Mouse (Mus musculus): ENCODE data around the gene Irak2. TPM values are rescaled to one million over a fixed set of nuclear protein-coding genes. Genes with fewer than 3 reads are reported as not detected.

Gene Irak2
- polyA plus RNA-seq, 1 experiment from 2014 or later: 34.6 TPM

DNA sequence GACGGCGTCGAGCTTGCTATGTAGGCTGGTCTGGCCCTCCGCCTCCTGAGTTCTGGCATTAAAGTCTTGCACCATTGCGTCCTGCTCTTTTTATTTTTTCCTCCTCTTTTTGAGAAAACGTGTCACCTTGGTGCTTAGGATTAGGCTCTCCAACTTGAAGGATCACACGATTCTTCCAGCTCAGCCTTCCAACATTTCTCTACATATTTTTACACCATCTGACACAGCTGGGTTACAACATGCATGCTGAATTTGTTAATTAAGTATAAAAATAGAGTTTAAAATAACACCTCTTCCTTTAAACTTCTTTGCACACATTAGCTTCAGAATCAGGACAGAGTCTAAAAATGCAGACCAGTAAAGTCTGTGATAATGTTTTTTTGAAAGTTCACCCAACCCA, 29.0 kb upstream of the Irak2 start:
- ChIA-PET CTCF (interaction anchor here (1.0 to 1.3 kb wide), 3 partner anchors 9 to 86 kb away, joined by 3 to 4 read pairs (median 4); no protein-coding TSS in a partner anchor), POLR2A (no interaction called here)
- no peaks in the 10 kb centered on the region for H3K27me3 ChIP-seq
- DNase-seq (ENCODE audit: low read depth, low spot score) (no peak), ATAC-seq (no peak)
- in situ Hi-C loops (cut with MboI; ENCODE audit: low pct_unique_long_range_greater_than_20kb): no loop called here
- TF ChIP-seq CTCF (IDR thresholded peaks at IDR 0.05): no peak

DNA sequence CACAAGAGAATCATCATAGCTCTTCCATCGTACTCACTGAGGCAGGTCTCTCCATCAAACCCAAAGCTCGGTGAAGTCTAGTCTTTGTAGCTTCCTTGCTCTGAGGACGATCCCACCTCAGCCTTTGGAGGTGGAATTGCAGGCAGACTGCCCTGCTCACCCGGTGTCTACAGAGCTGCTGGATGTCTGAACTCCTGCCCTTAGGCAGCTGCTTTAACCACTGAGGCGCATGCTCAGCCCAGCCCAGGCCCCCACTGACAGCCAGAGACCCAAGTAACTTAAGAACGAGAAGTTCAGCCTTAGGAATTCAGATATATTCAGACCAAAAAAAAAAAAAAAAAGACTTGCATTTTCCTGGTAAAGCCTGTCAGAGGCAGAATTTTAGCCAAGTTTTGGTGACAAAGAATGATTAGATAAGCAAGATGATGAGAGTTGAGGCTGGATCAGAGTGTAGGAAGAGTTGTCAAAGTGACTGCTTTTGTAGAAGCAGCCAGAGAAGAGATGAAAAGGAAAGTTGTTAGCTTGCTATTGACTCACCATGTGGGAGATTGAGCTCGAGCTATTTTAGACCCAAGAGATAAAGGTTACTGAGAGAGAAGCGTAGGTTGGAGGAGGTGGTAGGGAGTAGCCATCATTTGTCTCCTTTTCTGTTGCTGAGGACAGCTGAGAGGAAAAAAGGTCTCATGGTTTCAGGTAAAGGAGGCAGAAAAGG, 25.9 kb upstream of the Irak2 start:
- no peak for TF ChIP-seq CTCF (IDR thresholded peaks at IDR 0.05)
- CTCF ChIA-PET: interaction anchor here (0.7 to 1.3 kb wide), 4 partner anchors 8 to 20 kb away, joined by 3 to 5 read pairs (median 3); partner anchors contain the start of gene Vhl
- DNase-seq (ENCODE audit: low read depth, low spot score): no peak
- POLR2A ChIA-PET: no interaction called here
- H3K27me3 ChIP-seq: no peaks in the 10 kb centered on the region
- in situ Hi-C loops (cut with MboI; ENCODE audit: low pct_unique_long_range_greater_than_20kb): no loop called here
- ATAC-seq: no peak

DNA sequence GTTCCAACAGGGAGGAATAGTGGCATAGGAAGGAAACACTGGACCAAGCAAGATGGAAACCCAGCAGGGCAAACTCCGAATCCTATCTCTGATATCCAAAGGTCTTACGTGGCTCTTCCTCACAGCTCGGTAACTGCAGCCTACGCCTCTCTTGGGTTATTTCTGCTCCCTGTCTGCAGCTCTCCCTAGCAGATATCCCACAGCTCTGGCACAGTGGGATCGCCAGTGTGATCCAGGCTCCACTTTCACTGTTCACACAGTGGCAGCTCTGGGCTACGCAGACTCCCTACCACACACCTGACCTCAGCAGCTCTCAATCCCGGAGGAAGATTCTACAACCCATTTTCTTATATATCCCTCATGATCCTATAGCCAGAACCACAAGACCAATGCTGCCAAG, 24.1 kb upstream of the Irak2 start:
- ChIA-PET CTCF (no interaction called here), POLR2A (no interaction called here)
- no peak for ATAC-seq
- DNase-seq (ENCODE audit: low read depth, low spot score): no peak
- no peak for TF ChIP-seq CTCF (IDR thresholded peaks at IDR 0.05)
- H3K27me3 ChIP-seq: no peaks in the 10 kb centered on the region
- in situ Hi-C loops (cut with MboI; ENCODE audit: low pct_unique_long_range_greater_than_20kb): no loop called here

DNA sequence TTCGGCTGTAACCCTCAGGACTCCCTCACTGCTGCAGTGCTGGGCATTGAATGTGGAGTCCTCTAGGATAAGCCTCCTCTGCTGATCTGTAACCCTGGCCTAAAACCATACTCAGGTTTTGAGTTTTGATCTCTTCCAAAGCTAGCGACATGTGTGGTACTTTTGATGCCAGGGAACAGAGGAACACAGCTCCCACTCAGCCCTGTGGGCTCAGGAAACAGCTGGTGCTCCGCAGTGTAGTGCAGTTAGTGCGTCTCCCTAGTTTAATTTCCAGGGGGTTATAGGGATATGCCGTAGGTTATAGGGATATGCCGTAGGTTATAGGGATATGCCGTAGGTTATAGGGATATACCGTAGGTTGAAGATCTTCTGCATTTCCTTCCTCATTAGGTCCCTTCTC, 23.3 kb upstream of the Irak2 start:
- ChIA-PET CTCF (interaction anchor here (1.0 kb wide), 1 partner anchor 25 kb away, joined by 3 read pairs; no protein-coding TSS in a partner anchor), POLR2A (no interaction called here)
- H3K27me3 ChIP-seq: no peaks in the 10 kb centered on the region
- no peak for DNase-seq (ENCODE audit: low read depth, low spot score)
- in situ Hi-C loops (cut with MboI; ENCODE audit: low pct_unique_long_range_greater_than_20kb): no loop called here
- TF ChIP-seq CTCF (IDR thresholded peaks at IDR 0.05): no peak
- ATAC-seq: no peak

DNA sequence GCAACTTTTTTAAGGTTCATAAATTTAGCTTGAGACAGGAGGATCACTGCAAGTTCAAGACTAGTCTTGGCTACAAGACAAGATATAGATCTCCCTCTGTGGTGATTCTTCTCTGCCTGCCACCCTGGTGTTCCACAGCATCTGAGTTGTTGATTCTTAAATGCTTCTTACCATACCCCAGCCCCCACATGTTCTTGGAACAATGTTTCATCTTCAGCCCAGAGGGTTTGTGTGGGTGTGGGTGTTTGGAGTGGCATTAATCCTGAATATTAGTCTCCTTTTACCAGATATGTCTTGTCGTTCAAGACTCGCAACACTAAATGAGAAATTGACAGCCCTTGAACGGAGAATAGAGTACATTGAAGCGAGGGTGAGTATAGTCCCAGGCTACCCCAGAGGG, 22.8 kb upstream of the Irak2 start:
- CTCF ChIA-PET: interaction anchor here (1.0 kb wide), 1 partner anchor 25 kb away, joined by 3 read pairs; no protein-coding TSS in a partner anchor
- no peaks in the 10 kb centered on the region for H3K27me3 ChIP-seq
- POLR2A ChIA-PET: no interaction called here
- DNase-seq (ENCODE audit: low read depth, low spot score) (no peak), ATAC-seq (no peak)
- no peak for TF ChIP-seq CTCF (IDR thresholded peaks at IDR 0.05)
- in situ Hi-C loops (cut with MboI; ENCODE audit: low pct_unique_long_range_greater_than_20kb): no loop called here

DNA sequence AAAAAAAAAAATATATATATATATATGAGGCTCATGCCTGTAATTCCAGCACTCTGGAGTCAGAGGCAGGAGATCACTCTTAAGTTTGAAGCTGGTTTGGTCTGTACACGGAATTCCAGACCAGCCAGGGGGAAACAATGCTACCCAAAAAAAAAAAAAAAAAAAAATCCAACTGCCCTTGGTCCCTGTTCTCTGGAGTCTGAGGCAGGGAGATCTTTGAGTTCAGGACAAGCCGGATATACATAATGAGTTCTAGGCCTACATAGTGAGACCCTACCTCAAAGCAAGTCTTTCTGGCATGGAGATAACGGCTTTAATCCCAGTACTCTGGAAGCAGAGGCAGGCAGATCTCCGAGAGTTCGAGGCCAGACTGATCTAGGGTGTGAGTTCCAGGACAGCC, 14.9 kb upstream of the Irak2 start:
- CTCF ChIA-PET: interaction anchor here (1.8 to 1.9 kb wide), 2 partner anchors 12 to 15 kb away, joined by 3 to 4 read pairs; partner anchors contain the start of gene Irak2
- POLR2A ChIA-PET: no interaction called here
- DNase-seq (ENCODE audit: low read depth, low spot score): no peak
- H3K27me3 ChIP-seq: no peaks in the 10 kb centered on the region
- no peak for TF ChIP-seq CTCF (IDR thresholded peaks at IDR 0.05)
- in situ Hi-C loops (cut with MboI; ENCODE audit: low pct_unique_long_range_greater_than_20kb): no loop called here
- ATAC-seq: no peak

DNA sequence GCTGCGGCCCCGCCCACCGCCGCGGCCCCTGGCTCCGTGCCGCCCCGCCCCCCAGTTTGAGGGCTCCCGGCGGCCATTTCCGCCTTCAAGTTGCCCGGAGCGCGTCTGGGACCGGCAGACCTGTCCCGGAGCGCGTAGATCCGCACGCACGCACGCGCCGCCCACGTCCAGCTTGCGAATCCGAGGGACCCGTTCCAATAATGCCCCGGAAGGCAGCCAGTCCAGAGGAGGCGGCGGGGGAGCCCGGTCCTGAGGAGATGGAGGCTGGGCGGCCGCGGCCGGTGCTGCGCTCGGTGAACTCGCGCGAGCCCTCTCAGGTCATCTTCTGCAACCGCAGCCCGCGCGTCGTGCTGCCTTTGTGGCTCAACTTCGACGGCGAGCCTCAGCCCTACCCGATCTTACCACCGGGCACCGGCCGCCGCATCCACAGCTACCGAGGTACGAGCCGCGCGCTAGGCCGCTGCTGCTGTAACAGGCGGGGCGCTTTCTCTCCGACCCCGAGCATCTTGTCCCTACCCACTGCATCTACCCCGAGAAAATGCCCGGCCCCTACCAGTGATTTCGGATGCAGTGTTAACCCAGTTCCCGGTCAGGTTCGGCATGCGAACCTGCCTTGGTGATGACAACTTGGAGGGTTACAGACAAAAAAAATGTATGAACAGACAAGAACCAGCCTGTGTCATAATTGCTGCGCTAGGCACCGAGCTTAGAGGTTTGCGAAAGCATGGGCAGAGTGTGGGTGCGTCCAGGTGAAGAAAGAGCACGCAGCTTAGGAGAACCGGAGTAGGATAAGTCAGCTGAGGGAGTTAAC, 14.1 kb upstream of the Irak2 start, which contains the start of gene Vhl:
Gene Vhl, plus strand, starts transcription at position 19 of the 811 bp plus-strand sequence.
- DNase-seq (ENCODE audit: low read depth, low spot score) (no peak), ATAC-seq (peak; percentile 86)
- ChIA-PET POLR2A (interaction anchor here (1.0 kb wide), 1 partner anchor 14 kb away, joined by 3 read pairs; the partner anchor contains the start of gene Irak2), CTCF (interaction anchor here (1.8 to 1.9 kb wide), 3 partner anchors 13 to 14 kb away, joined by 3 to 6 read pairs (median 4); partner anchors contain the start of gene Irak2)
- H3K27me3 ChIP-seq: no peaks in the 10 kb centered on the region
- no peak for TF ChIP-seq CTCF (IDR thresholded peaks at IDR 0.05)
- in situ Hi-C loops (cut with MboI; ENCODE audit: low pct_unique_long_range_greater_than_20kb): no loop called here

DNA sequence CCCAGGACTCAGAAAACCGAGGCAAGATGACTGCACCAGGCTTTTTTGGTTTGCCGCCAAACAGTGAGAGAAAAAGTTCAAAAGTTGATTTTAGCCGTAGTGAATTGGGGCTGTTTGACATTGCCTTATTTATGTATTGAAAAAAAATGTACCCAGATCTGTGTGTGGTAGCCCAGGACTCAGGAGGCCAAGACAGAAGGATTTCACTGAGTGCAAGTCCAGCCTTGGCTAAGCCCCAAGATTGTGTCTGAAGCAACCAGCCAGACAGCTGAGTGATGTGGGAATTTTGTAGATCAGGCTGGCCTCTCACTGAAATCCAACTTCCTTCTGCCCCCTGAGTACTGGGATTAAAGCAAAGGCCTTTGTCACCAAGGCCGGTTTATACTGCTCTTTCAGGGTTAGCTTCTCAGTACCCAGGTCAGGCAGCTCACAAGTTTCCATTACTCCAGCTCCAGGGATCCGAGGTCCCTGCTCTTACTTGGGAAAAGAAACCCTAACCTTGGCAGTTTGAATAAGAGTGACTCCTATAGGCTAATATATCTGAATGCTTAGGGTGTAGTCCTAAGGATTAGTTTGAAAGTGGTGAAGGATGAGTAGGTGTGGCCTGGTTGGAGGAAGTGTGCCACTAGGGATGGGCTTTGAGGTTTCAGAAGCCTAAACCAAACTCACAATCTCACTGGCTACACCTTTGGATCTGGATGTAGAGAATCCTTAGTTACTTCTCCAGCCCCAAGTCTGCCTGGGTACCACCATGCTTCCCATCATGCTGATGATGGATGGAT, 13.1 kb upstream of the Irak2 start:
- POLR2A ChIA-PET: interaction anchor here (0.6 to 1.0 kb wide), 2 partner anchors 13 to 71 kb away, joined by 3 read pairs; partner anchors contain the start of gene Irak2
- CTCF ChIA-PET: interaction anchor here (1.8 kb wide), 1 partner anchor 13 kb away, joined by 6 read pairs; the partner anchor contains the start of gene Irak2
- H3K27me3 ChIP-seq: no peaks in the 10 kb centered on the region
- no peak for TF ChIP-seq CTCF (IDR thresholded peaks at IDR 0.05)
- no peak for ATAC-seq
- in situ Hi-C loops (cut with MboI; ENCODE audit: low pct_unique_long_range_greater_than_20kb): no loop called here
- DNase-seq (ENCODE audit: low read depth, low spot score): no peak

DNA sequence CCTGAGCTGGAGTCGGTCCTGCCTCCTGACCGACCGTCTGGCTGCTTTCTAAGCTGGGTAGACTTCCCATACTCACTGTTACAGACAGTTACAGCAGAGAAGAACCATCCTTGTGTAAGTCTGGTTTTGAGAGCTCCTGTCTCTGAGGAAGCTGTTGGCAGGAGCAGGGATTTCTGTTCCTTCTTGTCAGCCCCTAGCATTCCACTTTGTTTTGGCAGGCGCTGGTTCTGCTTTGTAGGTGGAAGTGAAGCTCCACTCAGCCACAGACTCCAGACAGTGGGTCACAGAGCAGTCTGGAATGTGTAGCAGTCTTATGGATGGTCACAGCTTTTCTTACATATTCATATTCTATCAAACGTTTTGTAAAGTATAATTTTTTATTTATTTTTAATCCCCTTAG, 7.9 kb upstream of the Irak2 start:
- ATAC-seq (no peak), DNase-seq (ENCODE audit: low read depth, low spot score) (no peak)
- no peaks in the 10 kb centered on the region for H3K27me3 ChIP-seq
- TF ChIP-seq CTCF (IDR thresholded peaks at IDR 0.05): no peak
- ChIA-PET CTCF (interaction anchor here (1.0 kb wide), 1 partner anchor 18 kb away, joined by 3 read pairs; no protein-coding TSS in a partner anchor), POLR2A (no interaction called here)
- in situ Hi-C loops (cut with MboI; ENCODE audit: low pct_unique_long_range_greater_than_20kb): no loop called here

DNA sequence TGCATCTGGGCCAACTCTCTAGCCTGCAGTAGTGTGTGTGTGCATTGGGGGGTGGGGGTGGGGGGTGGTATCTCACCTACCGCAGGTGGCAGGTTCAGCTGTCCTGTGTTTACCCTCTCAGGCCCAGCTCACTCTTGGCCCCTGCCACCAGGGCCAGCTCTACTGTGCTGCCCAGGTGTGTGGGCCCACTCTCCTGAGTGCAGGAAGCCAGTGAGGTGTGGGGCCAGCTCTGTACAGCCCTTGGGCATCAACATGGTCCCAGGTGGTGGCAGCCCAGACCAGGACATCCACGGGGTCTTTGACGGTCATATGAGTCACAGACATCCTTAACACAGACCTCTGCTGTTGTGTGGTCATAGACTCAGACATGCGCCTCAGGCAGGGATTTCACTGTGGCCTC, 5.4 kb upstream of the Irak2 start:
- no peak for TF ChIP-seq CTCF (IDR thresholded peaks at IDR 0.05)
- DNase-seq (ENCODE audit: low read depth, low spot score): no peak
- CTCF ChIA-PET: no interaction called here
- POLR2A ChIA-PET: interaction anchor here (0.6 kb wide), 1 partner anchor 41 kb away, joined by 6 read pairs; no protein-coding TSS in a partner anchor
- H3K27me3 ChIP-seq: no peaks in the 10 kb centered on the region
- no peak for ATAC-seq
- in situ Hi-C loops (cut with MboI; ENCODE audit: low pct_unique_long_range_greater_than_20kb): no loop called here

Measured in Patski (cell line).